Mouse (Mus musculus) testis, adult 2 months (tissue): ENCODE results near the gene Thsd7a.

ENCODE experiments used
- CTCF ChIP-seq: fragments of 200-500 bp; IDR thresholded peaks from 2 replicates; pipeline ENCODE4 v1.5.1; 2012; ENCODE audit warnings: low read depth, mild to moderate bottlenecking, inconsistent platforms, low read length, moderate library complexity; ENCODE audit not compliant: control insufficient read depth, insufficient read depth, insufficient replicate concordance
- POLR2A ChIP-seq: fragments of 200-500 bp; IDR thresholded peaks from 2 replicates; pipeline ENCODE4 v1.6.1; 2012; ENCODE audit warnings: low read depth, mild to moderate bottlenecking, inconsistent platforms, low read length, moderate library complexity; ENCODE audit not compliant: control insufficient read depth

GRCm38 (mm10) chr6:12500888-12501287, 248.3 kb downstream of the Thsd7a start:
- TF ChIP-seq CTCF (no peak), POLR2A (no peak)
